Mouse (Mus musculus) adrenal gland, adult 10 weeks (tissue): ENCODE measurements around the gene Msi2. TPM values are rescaled to one million over a fixed set of nuclear protein-coding genes. Genes with fewer than 3 reads are reported as not detected.

Experiments used
- polyA plus RNA-seq: library from polyadenylated mRNA; stranded (reverse); fragments of 350-450 nt; fragmentation: Illumina TruSeq; extraction: RNeasy Lipid Tissue Mini Kit (QIAGEN cat#74804); gene quantifications from one replicate; pipeline ENCODE4 v1.2.3, GENCODE M21; 2014; ENCODE audit warnings: low read depth, low replicate concordance

The Msi2 gene
- polyA plus RNA-seq, result 151 TPM

GRCm38 (mm10) chr11:88718050-88718765 is at the start of gene Msi2:
Gene Msi2, minus strand, starts transcription at chr11:88718513.

GRCm38 (mm10) chr11:88293631-88294393 is 424.5 kb downstream of the Msi2 start, which contains the start of gene Ccdc182:
Gene Ccdc182, plus strand, starts transcription at chr11:88294058.

Other genes with a start within 250 kb of the Msi2 start
- 34.4 TPM for gene Akap1, start 146.1 kb upstream of the Msi2 start, polyA plus RNA-seq
- gene Scpep1, start 237.0 kb upstream of the Msi2 start, polyA plus RNA-seq, result 135 TPM
- gene Elobl, start 248.4 kb upstream of the Msi2 start, polyA plus RNA-seq, result not detected